Mouse (Mus musculus): ENCODE data around the gene 2310011J03Rik.

GRCm38 (mm10) chr10:80348981-80349380, 28.6 kb upstream of the 2310011J03Rik start:
- TF ChIP-seq POLR2AphosphoS2 (IDR thresholded peaks at IDR 0.05; ENCODE audit: low read depth, low read length) (no peak), CTCF (conservative IDR thresholded peaks at IDR 0.05 in 1 of 2, IDR thresholded peaks at IDR 0.05 in 1 of 2; ENCODE audit: low read depth in 2 of 2, low read length in 2 of 2) (no peak), SMC3 (IDR thresholded peaks at IDR 0.05; ENCODE audit: low read depth, low read length) (no peak), TCF12 (IDR thresholded peaks at IDR 0.05; ENCODE audit: low read depth, low read length) (no peak)

Data from CH12.LX (cell line).